Mouse (Mus musculus) small intestine, adult 2 months (tissue): ENCODE results near the gene Mipep.

ENCODE experiments used
- CTCF ChIP-seq: fragments of 200-500 bp; IDR thresholded peaks from 2 replicates; pipeline ENCODE4 v1.5.1; 2012; ENCODE audit warnings: low read depth, mild to moderate bottlenecking, control low read depth, inconsistent platforms, low read length, moderate library complexity, mixed read lengths; ENCODE audit not compliant: insufficient replicate concordance, insufficient read length; ENCODE audit errors: extremely low read depth
- POLR2A ChIP-seq: fragments of 200-500 bp; IDR thresholded peaks from 2 replicates; pipeline ENCODE4 v1.6.1; 2012; ENCODE audit warnings: low read depth, mild to moderate bottlenecking, control low read depth, inconsistent platforms, low read length, moderate library complexity

GRCm38 (mm10) chr14:60882106-60882505, 97.7 kb downstream of the Mipep start:
- TF ChIP-seq CTCF (no peak), POLR2A (no peak)
